ENCODE assay signal across 13 mouse cellular contexts in genomic region chr11:73036889-73037288, GRCm38 (mm10). TPM values are rescaled to one million over a fixed set of nuclear protein-coding genes. Genes with fewer than 3 reads are reported as not detected.
DNase-seq lines count a peak whose midpoint lies in the region; ATAC-seq and TF ChIP-seq lines count a peak whose summit lies in the region.
"Had no signal": no experiment of that assay in that cellular context is flagged by ENCODE, and none has a peak within 500 bp of the region (broad histone marks: within the 10 kb centered on the region; RNA-seq: fewer than 3 reads in every experiment).

No protein-coding gene starts in this region.

- DNase-seq in cerebellum, adult 9-10 months: peak; percentile 15
- DNase-seq in cerebellum, postnatal 4 days (ENCODE audit: low spot score in 2 of 2): no peak
- no peak for DNase-seq in neural tube, embryonic 10.5 days (ENCODE audit: extremely low spot score, low spot score)
- DNase-seq in adrenal gland, postnatal 10 days: peak; percentile 31
- DNase-seq in lung, postnatal 14 days: no peak
- DNase-seq in left cerebral cortex, adult 11 months (ENCODE audit: low spot score): no peak
- DNase-seq: layer of hippocampus, postnatal 36 days; thymus, adult 2 months had no signal

- no peak overlapping the region for H3K4me2 ChIP-seq in neural tube, embryonic 13.5 days
- H3K4me2 ChIP-seq: kidney, embryonic 15.5 days; midbrain, embryonic 12.5 days had no signal

- WGBS in neural tube, embryonic 13.5 days: 20% methylated on average over 6 of the region's 6 CpGs
- 47% methylated on average over 6 of the region's 6 CpGs for WGBS in olfactory bulb, adult 2 months

- peak overlapping the region; percentile 28; the same call in 1 of the 2 replicates for H3K27ac ChIP-seq in neural tube, embryonic 13.5 days (replicated peaks)
- H3K27ac ChIP-seq in olfactory bulb, adult 2 months (ENCODE audit: insufficient read depth, low read depth, low read length): peak overlapping the region; percentile 43
- H3K27ac ChIP-seq: kidney, embryonic 15.5 days; midbrain, embryonic 12.5 days had no signal

- no peak for TF ChIP-seq POLR2A in olfactory bulb, adult 2 months (IDR thresholded peaks at IDR 0.05; ENCODE audit: insufficient read depth, low read depth, low read length)

- no peak for TF ChIP-seq CTCF in olfactory bulb, adult 2 months (IDR thresholded peaks at IDR 0.05; ENCODE audit: insufficient read depth, low read depth, low read length)

- peaks cover 48% of the 10 kb centered on the region for H3K36me3 ChIP-seq in neural tube, embryonic 13.5 days

- no peak overlapping the region for H3K4me3 ChIP-seq in neural tube, embryonic 13.5 days
- H3K4me3 ChIP-seq in olfactory bulb, adult 2 months (ENCODE audit: insufficient read depth, low read depth, low read length): no peak overlapping the region
- H3K4me3 ChIP-seq: kidney, embryonic 15.5 days; midbrain, embryonic 12.5 days had no signal

- peak; percentile 34; the same call in 1 of the 2 replicates for ATAC-seq in neural tube, embryonic 13.5 days (ENCODE audit: low read depth)
- ATAC-seq: CD4-positive, CD25-positive, alpha-beta regulatory T cell, adult 4 months had no signal

- H3K9ac ChIP-seq in neural tube, embryonic 13.5 days: no peak overlapping the region
- H3K9ac ChIP-seq: kidney, embryonic 15.5 days; midbrain, embryonic 12.5 days had no signal

- peaks cover 18% of the 10 kb centered on the region for H3K4me1 ChIP-seq in neural tube, embryonic 13.5 days (replicated peaks)
- H3K4me1 ChIP-seq in olfactory bulb, adult 2 months (ENCODE audit: control insufficient read depth, insufficient read depth, low read length): peaks cover 19% of the 10 kb centered on the region

- no peaks in the 10 kb centered on the region for H3K27me3 ChIP-seq in neural tube, embryonic 13.5 days
- H3K27me3 ChIP-seq: kidney, embryonic 15.5 days had no signal

- no peaks in the 10 kb centered on the region for H3K9me3 ChIP-seq in neural tube, embryonic 13.5 days
- H3K9me3 ChIP-seq: kidney, embryonic 15.5 days; midbrain, embryonic 12.5 days had no signal

RNA-seq across cellular contexts. Expression of gene Ncbp3, which starts 10.7 kb away (rescaled TPM):
- polyA plus RNA-seq in neural tube, embryonic 13.5 days (2015; fragmentation: Nextera tagmentation; extraction: Ambion mirVana): 11.6 and 14.1 TPM in 2 replicates
- total RNA-seq in adrenal gland, postnatal 10 days (2021): 10 to 100 TPM in 1 of 2 experiments, 1 to 10 TPM in 1; 9.1 to 11.7 TPM
- polyA plus RNA-seq in olfactory bulb, adult 2 months (2012; ENCODE audit: insufficient read depth, insufficient read length, low replicate concordance, missing spikeins): not detected in 2 replicates

RNA-seq across cellular contexts. Expression of gene Camkk1, which starts 18.1 kb away (rescaled TPM):
- 18.7 and 20.9 TPM in 2 replicates for polyA plus RNA-seq in neural tube, embryonic 13.5 days (2015; fragmentation: Nextera tagmentation; extraction: Ambion mirVana)
- 1 to 10 TPM; 1.3 to 1.9 TPM for total RNA-seq in adrenal gland, postnatal 10 days (2021)
- polyA plus RNA-seq in olfactory bulb, adult 2 months (2012; ENCODE audit: insufficient read depth, insufficient read length, low replicate concordance, missing spikeins): not detected in 2 replicates

RNA-seq across cellular contexts. Expression of gene P2rx1, which starts 38.0 kb away (rescaled TPM):
- 0.38 and 0.96 TPM in 2 replicates for polyA plus RNA-seq in neural tube, embryonic 13.5 days (2015; fragmentation: Nextera tagmentation; extraction: Ambion mirVana)
- total RNA-seq in adrenal gland, postnatal 10 days (2021): 1 to 10 TPM; 1.3 TPM
- not detected in 2 replicates for polyA plus RNA-seq in olfactory bulb, adult 2 months (2012; ENCODE audit: insufficient read depth, insufficient read length, low replicate concordance, missing spikeins)

RNA-seq across cellular contexts. Expression of gene Itgae, which starts 53.5 kb away (rescaled TPM):
- 0.14 and 0.17 TPM in 2 replicates for polyA plus RNA-seq in neural tube, embryonic 13.5 days (2015; fragmentation: Nextera tagmentation; extraction: Ambion mirVana)
- total RNA-seq in adrenal gland, postnatal 10 days (2021): under 1 TPM; 0.82 to 0.90 TPM
- polyA plus RNA-seq in olfactory bulb, adult 2 months (2012; ENCODE audit: insufficient read depth, insufficient read length, low replicate concordance, missing spikeins): not detected in 2 replicates

Comparison
In these comparisons a context has a peak if more than half of its experiments do, and no peak if none do; other contexts are left out.
1. DNase-seq: peak in cerebellum, adult 9-10 months (single experiment) and adrenal gland, postnatal 10 days (single experiment); none in cerebellum, postnatal 4 days (0 of 2), neural tube, embryonic 10.5 days (single experiment), lung, postnatal 14 days (single experiment) and left cerebral cortex, adult 11 months (single experiment).